Mouse (Mus musculus): ENCODE measurements at regions not wholly inside any gene's neighbourhood (a gene's known extent, or its start where the extent isn't known, plus 50 kb on each side); places are given as distances from the start of the nearest gene placed in this dataset.

DNA sequence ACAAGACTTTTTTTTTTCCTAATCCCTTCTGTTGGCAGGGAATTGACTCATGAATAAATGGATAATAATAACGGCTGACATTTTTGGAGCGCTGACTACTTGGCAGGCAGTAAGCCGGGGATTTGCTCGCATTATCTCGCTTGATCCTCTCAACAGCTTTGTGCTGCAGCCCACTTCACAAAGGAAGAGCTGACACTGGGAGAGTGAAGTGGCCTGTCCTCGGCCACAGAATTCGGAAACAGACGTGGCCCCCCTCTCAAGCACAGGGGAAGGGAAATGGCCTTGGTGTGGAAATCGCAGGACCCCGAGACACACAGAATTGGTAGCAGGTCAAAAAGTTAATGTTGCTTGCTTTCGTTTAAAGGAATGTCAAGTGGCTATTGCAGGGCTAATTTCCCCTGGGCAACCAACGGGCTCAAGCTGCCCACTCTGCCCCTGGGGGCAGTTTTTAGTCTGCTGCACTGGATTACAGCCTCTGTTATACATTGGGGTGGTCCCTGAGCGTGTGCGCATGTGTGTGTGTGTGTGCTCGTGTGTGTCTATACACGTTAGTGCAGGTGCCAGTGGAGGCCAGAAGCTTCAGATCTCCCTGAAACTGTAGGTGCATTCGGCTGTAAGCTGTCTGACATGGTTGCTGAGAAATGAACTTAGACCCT, 483.1 kb downstream of the Plcl1 start:
- DNase-seq (ENCODE audit: extremely low read depth, low read depth): no peak

DNA sequence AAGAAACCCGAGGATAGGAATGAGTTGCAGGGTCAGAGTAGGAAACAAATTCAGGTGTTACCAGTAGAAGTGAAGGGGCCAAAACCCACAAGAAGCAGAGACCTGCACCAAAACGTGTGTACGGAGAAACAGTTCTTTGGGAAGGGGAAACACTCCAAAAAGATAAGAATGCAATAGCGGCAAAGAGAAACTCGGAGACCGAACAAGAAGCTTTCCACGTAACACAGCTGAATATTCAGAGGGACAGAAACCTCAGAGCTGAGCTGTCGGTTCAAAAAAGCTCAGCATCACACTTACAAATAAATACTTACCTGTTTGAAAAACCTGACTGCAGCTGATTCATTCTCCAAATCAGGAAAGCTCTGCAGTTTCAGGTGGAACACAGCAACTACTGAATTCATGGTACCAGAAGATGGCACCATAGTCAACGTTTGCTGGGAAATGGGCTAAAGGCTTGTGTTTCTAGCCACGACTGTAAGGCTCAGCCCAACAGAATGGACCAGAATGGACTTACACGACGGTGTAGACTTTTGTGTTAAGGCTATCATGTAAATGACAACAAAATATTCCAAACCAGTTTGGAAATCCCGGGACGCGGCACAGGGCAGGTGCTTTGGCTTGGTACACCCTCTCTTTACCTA, 484.9 kb downstream of the Plcl1 start:
- no peak for DNase-seq (ENCODE audit: extremely low read depth, low read depth)

DNA sequence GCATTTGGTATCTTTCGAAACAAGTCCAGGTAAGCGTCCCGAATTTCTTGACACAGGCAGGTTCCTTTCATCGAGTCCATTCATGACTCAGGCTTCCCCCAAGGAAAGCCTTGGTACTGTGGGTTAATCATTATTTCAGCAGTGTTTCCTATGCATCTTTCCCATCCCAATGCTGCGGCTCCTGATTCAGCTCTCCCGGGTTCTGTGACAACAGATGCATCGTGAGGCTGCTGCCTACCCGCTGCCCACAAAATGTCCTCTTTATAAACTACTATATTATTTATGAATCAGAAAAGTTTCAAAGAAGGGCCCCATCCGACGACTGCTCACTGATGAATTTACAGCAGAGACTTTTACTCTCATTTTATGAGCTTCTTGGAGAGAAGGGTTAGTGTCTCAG, 486.2 kb downstream of the Plcl1 start:
- no peak for DNase-seq (ENCODE audit: extremely low read depth, low read depth)

DNA sequence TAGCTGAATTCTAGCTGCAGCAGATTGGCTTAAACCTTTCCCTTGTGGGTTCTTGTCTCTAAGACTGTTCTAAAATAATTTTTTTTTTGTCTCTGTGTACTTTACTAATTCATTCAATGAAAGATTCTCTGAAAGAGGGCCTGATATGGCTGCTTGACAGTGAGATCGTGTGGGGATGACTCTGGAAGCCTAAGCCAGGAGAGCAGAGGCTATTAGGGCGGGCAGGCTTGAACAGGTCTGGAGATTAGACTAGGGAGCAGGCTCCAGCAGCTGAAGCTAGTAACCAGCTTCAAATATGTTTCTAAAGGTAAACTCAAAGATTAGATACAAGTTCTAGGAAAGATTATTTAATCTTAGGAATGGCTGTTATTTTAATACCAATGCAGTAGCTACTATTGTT, 491.9 kb downstream of the Plcl1 start:
- DNase-seq (ENCODE audit: extremely low read depth, low read depth): no peak

DNA sequence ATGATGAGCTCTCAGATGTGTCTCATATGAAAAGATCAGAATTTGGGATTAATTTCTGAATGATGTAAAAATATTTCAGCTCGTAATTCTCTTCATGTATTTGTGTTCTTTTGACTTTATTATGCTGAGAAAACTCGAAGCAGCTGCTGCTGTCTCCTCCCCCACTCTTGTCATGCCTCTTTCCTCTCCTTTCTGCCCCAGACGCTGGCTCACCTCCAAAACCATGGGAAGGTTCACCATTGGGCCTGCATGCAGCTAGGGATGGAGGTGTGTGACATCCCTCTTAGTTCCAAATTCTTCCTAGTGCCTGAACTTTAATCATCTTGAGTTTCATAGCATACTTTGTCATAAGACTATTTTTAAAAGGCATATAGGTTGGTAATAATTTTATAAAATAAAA, 492.3 kb downstream of the Plcl1 start:
- DNase-seq (ENCODE audit: extremely low read depth, low read depth): no peak

DNA sequence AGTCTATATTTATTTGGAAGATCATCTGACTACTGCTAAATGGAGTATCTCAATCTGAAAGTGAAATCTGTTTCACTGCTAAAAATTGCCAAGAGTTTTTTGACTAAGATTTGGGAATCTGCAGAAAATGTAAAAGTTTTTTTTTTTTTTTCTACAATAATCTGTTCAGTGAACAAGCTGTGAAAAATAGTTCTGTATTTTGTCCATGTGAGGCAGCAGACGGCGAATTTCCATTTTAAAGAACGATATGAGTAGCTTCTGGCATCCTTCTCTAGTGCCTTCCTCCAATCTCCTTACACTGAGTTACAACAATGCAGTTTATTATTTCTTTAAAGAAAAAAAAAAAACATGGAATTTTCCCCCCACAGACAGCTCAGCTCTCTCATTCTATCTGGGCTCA, 494.3 kb downstream of the Plcl1 start:
- DNase-seq (ENCODE audit: extremely low read depth, low read depth): no peak

DNA sequence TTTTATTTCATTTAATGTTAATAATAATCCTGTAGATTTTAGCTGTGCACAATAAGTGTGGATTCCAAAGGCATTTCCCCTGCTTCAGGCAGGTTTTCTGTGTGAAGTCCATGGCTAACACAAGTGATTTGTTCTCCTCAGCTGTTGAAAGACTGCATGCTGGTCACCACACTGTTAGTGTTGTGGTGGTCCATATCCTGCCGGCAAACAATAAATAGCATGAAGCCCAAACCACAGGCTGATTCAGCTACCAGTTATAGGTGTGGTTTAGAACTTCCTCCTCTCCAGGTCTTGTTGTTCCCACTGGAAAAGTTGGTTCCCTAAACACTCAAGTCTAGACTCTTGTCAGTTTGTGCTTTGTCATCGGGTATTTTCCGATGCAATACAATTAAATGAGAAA, 497.5 kb downstream of the Plcl1 start:
- no peak for DNase-seq (ENCODE audit: extremely low read depth, low read depth)

DNA sequence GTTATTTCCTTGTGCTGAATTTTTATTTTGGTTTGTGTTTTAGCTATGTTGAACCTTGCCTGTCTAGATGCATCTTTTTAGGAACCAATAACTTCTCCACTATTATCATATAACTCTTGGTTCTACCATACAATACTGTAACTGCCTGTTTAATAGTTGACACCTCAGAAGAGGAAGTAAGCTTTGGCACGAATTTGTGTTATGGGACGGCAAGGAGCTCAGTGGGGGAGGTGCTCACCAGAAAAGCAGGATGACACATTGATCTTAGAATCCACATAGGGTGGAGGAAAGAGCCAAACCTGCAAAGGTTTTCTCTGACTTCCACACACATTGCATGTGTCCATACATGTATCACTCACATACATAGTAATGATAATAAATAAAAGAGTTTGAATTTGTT, 498.9 kb downstream of the Plcl1 start:
- peak; percentile 6 for DNase-seq (ENCODE audit: extremely low read depth, low read depth)

DNA sequence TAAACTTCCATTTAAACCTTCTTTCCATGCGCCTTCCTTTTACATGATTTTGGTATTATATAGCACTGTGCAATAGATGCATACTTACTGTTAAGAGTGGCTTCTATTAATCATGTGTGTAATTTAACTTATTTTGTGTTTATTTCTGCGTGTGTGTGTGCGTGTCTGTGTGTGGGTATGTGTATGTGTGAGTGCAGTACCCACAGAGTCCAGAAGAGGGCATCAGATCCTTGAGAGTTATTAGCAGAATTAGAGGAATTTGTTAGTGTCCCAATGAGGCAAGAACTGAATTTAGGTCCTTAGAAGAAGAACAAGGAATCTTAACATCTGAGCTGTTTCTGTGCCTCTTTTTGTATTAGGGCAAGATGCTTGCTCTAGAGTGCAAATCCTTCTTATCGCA, 499.5 kb downstream of the Plcl1 start:
- peak; percentile 6 for DNase-seq (ENCODE audit: extremely low read depth, low read depth)

DNA sequence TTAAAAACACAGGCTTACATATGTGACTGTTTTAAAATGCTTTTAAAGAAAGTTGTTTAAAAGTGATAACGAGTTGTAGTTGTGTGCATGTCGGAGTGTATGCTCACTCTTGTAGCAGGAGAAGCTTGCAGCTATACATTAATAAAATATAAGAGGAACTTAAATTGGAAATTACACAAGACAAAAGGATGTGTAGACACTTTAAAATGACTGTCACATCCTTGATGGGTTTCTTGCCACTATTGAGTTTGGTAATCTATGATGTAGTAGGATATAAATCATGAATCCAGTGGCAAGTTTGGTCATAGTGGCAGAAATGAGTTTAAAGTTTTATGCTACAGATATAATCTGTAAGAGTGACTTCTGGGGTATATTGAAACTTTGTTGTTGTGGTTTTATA, 504.3 kb downstream of the Plcl1 start:
- no peak for DNase-seq (ENCODE audit: extremely low read depth, low read depth)

DNA sequence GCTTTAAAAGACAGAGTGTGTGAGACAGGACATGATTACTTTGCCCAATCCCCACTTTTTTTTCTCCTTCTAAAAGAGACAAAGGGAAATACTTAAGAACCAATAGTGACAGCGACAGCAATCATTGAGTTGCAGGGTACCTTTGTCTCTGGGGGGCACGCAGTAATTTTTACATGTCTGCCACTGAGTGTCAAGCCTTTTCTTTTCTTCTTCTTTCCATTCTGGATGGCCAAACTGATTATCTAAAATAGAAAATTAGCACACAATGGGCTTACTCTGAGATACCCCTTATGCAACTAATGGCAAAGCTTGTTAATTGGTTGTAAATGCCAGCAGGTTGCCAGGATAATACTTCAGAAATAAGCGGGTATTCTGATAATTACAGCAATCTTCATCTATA, 508.6 kb downstream of the Plcl1 start:
- DNase-seq (ENCODE audit: extremely low read depth, low read depth): no peak

DNA sequence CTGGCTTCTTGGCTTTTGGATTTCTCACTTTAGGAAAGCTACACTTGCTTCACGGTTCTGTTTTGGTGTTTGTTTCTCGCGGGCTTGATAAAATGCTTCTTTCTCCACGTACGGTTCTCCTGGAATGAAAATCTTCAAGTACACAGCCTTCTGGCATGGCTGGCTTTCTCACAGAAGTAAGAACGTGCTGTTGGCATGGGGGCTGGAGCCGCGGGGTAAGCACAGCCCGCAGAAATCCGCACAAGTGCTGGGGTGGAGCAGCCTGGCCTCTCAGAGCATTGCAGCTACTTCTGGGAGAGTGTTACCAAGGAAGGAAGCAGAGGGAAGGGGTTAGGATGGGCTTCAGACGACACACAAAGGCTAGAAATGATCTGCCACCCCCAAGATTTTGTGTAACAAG, 510.2 kb downstream of the Plcl1 start:
- no peak for DNase-seq (ENCODE audit: extremely low read depth, low read depth)

DNA sequence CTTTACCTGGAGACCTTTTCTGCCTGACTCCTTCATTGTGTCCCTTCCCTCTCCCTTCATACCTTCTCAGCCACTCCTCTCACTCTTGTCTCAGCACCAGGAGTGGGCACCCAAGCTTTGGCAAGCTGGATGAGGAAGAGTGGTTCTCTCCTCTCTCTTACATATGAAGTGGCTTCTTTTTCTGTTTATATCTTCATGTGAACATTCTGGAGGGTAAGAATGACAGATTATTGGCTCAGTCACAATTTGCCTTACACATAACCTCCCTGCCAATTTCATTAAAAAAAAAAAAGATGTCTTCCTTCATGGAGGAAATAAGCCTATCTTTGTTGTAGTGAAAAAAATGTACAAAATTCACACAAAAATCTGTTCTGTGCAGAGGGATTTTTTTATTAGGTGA, 513.8 kb downstream of the Plcl1 start:
- no peak for DNase-seq (ENCODE audit: extremely low read depth, low read depth)

DNA sequence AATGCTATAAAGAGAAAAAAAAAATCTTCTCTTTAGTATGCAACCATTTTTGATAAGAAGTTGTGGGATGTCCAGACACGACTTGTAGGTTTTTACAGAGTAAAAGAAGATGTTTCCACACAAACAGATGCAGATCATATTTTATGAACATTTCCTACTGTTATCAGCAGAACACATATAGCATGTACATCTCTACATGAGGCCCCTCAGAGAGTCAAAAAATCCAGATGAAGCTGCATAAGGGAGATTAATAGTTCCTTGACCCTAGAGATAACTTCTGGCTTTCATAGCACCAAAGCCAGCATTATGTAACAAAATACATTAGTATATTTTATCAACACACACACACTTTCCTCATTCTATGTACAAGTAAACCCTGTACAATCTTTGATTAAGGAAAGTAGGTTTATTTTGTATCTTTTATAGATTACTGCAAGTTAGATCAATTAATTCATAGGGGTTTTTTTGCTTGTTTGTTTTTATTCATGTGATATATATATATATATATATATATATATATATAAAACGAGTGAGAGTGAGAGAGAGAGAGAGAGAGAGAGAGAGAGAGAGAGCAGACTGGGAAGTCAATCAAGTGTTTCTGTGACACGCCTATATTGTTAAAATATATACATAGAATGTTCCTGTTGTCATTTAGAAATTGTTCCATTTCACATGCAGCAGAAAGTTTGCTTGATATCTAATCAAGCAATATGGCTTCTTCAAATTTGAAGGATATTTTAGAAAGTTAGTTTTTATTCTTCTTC, 541.2 kb downstream of the Plcl1 start:
- no peak for DNase-seq (ENCODE audit: extremely low read depth, low read depth)

DNA sequence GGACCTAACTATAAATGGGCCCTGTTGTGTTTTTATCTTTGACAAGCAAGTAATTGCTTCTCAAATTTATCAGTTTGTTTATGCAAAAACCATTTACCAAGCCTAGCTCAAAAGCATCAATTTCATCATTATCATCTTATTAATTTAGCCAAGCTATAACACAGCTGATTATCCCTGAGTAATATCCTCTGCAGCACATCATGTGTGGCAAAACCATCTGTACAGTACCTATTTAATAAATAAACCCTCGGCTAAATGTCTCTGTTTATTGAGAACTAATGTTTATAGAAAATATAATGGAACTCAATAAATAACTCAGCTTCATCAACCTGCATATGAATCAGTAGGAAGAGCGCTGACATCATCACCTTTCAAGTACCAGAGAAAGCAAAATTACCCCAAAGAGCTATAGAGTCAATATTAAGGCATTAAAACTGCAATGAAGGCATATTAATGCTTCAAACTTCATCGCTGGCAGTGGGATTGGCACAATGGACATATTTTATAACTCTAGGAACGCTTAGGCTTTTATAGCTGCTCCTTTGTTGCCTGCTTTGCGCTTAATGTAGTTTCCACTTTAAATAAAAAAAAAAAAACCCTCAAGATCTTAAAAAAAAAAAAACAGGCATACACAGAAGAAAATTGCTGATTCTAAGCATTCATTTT, 542.0 kb downstream of the Plcl1 start:
- DNase-seq (ENCODE audit: extremely low read depth, low read depth): no peak

DNA sequence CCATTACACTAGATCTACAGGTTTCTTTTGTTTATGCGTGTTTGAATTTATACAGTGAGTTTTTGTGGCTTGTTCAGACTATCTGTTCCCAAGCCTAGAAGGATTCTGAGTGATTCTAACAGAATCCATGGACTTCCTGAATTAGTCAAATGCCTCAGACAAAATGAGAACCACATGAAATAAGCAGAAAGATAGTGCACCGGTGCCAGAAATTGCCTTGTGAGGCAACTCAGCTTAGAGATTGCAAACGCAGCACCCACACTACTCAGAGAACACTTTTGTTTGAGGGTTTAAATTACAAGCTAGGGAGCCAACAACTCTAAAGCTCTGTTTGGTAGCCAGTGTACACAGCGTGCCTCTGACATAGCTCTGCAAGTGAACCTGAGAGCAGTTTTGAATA, 543.9 kb downstream of the Plcl1 start:
- no peak for DNase-seq (ENCODE audit: extremely low read depth, low read depth)

DNA sequence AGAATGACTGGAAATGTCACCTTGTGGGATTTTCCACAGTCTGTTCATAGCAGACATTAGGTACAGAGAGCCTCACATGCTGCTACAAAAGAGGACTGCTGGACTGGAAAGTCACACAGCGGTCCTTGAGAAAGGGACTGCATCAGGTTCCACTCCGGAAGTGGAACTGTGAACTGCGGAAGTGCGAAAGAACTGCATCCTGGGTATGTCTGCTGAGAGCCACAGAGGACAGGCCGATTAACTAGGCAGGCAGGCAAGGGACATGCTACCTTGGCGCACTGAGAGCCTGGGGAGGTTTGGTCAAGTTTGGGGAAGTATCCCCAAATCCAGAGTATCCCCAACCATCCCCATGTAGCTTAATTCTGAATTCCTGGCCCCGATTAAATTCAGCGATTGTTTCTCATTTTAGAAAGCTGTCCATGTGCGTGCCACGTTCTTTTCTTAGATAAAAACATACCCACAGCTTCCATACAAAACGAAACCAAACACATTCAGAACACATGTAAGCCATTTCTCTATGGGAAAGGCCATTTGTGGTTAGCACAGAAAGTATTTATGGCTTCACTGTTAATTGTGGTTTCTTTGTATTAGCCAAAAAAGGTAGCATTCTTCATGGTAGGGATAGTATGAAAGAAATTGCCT, 552.2 kb downstream of the Plcl1 start:
- no peak for DNase-seq (ENCODE audit: extremely low read depth, low read depth)

DNA sequence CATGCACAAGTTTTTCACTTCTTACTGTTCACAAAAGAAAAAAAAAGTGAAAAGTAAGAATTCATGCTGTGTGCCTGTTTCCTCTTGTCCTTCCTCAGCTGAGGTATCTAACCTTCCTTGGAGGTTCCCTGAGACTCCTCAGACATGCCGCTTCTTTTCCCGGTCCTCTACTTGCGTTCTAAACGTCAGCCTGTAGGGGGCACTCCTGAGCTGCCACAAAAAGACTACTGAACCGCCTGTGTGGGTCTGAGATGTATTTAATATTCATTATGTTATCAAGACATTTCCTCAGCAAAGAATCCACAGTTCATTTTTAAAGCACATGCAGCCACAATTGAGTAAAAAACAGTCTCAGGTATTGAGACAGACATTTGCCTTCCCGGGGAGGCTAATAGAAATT, 554.6 kb downstream of the Plcl1 start:
- DNase-seq (ENCODE audit: extremely low read depth, low read depth): no peak

DNA sequence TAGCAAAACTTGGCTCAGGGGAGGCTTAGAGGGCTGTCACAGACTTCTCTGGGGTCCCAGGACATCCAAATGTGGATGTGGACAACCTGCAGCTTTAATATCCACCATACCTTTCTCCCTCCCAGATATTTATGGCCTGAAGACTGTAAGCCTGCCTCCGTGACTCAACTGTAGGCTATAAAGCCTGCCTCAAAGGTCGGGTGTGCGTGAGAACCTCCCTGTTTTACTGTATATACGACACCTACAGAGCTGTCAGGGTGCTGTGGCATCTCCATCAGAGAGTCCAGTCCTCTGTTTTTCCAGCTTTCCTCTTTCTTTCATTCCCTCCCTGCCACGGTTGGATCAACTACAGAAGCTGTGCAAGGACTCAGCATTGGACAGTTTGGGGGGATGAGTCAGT, 558.1 kb downstream of the Plcl1 start:
- no peak for DNase-seq (ENCODE audit: extremely low read depth, low read depth)

DNA sequence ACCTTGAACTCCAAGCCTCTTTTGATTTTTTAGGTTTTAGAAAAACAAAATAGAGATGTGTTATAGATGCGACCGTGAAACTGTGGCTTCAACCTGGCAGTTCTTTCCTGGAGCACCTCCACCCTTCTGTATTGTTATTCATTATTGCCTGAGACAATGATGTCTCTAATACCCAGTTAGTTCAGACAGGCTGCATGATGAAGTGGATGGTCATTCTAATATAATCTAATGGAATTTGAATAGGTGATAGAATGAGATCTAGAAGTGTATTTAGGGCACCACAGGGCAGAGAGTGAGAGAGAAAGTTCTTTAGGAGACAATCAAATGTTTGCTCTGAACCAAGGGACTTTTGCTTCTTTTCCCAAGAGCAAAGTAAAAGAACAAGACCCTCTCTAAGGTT, 560.6 kb downstream of the Plcl1 start:
- DNase-seq (ENCODE audit: extremely low read depth, low read depth): no peak

DNA sequence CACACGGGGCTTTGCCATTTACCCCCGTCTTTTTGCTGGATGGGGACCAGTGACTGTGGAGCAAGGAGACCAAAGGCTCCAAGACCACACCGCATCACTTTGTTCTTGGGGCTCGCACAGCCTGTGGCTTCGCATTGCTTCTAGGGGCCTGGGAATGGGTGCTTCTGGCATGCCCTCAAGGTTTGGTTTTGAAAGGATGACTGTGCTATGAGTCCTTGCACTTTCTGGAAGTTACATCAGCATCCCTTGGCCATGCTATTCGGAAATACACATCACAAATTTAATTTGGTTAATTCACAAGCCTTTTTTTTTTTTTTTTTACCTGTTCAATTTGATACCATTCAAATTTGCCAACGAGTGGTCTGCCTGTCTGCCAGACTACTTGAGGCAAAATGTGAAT, 562.1 kb downstream of the Plcl1 start:
- DNase-seq (ENCODE audit: extremely low read depth, low read depth): no peak

DNA sequence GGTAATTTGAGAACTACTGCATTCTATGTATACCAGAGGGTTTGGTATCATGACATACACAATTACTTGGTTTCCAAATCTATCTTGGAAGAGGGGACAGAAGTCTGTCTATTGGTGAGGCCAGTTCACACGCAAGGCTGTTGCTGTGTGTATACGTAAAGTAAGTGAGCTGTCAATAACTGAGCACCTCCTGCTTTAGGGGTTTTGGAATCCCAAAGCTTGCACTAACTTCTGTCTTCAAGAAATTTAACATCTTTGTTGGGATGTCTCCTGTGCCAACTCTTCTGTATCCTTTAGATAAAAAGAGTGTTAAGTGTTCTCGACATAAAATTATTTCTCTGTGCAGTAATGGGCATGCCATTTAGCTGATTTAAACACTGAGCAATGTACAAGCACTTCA, 572.1 kb downstream of the Plcl1 start:
- DNase-seq (ENCODE audit: extremely low read depth, low read depth): no peak
